Mouse (Mus musculus) gastrocnemius, postnatal 10 days (tissue): ENCODE measurements around the gene Medag. TPM values are rescaled to one million over a fixed set of nuclear protein-coding genes. Genes with fewer than 3 reads are reported as not detected.

ENCODE experiments used
- DNase-seq: peaks from one replicate; pipeline ENCODE4 v3.0.0; 2021; ENCODE audit warnings: mixed read lengths
- total RNA-seq, 2 experiments: library from RNA; stranded (reverse); gene quantifications; 2 replicates each; pipeline ENCODE4 v1.2.3; 2021

Gene Medag
- total RNA-seq, 2 experiments from 2014 or later: 19.6 to 21.6 TPM

- DNase-seq: no peak
These were observed 28.9 kb upstream of the Medag start for GRCm38 (mm10) chr5:149382601-149383000.

- no peak for DNase-seq
These were observed 26.2 kb upstream of the Medag start for GRCm38 (mm10) chr5:149385228-149385961.

- no peak for DNase-seq
These were observed 25.2 kb upstream of the Medag start for GRCm38 (mm10) chr5:149386294-149386850.

- no peak for DNase-seq
These were observed 22.6 kb upstream of the Medag start for GRCm38 (mm10) chr5:149388947-149389346.

- peak; percentile 37 for DNase-seq
These were observed 21.9 kb upstream of the Medag start for GRCm38 (mm10) chr5:149389548-149390211.

- no peak for DNase-seq
These were observed 19.8 kb upstream of the Medag start for GRCm38 (mm10) chr5:149391574-149392375.

- DNase-seq: no peak
These were observed 19.0 kb upstream of the Medag start for GRCm38 (mm10) chr5:149392420-149392988.

GRCm38 (mm10) chr5:149401446-149401975 is 10.0 kb upstream of the Medag start:
- no peak for DNase-seq

- no peak for DNase-seq
These were observed 9.5 kb upstream of the Medag start for GRCm38 (mm10) chr5:149402029-149402428.

GRCm38 (mm10) chr5:149403386-149403785 is 8.2 kb upstream of the Medag start:
- peak; percentile 34 for DNase-seq

GRCm38 (mm10) chr5:149404710-149405109 is 6.8 kb upstream of the Medag start:
- no peak for DNase-seq

GRCm38 (mm10) chr5:149406791-149407276 is 4.7 kb upstream of the Medag start:
- DNase-seq: no peak

GRCm38 (mm10) chr5:149409502-149409901 is 2.0 kb upstream of the Medag start:
- DNase-seq: no peak

- DNase-seq: no peak
These were observed 636 bp downstream of the Medag start for GRCm38 (mm10) chr5:149412194-149412575.

- no peak for DNase-seq
These were observed 1.1 kb downstream of the Medag start for GRCm38 (mm10) chr5:149412671-149413070.

- no peak for DNase-seq
These were observed 3.0 kb downstream of the Medag start for GRCm38 (mm10) chr5:149414369-149415167.

GRCm38 (mm10) chr5:149417381-149417780 is 5.8 kb downstream of the Medag start:
- DNase-seq: no peak

GRCm38 (mm10) chr5:149426525-149426924 is 15.0 kb downstream of the Medag start:
- DNase-seq: no peak

- no peak for DNase-seq
These were observed 15.9 kb downstream of the Medag start for GRCm38 (mm10) chr5:149427277-149428060.

GRCm38 (mm10) chr5:149428347-149428746 is 16.8 kb downstream of the Medag start:
- DNase-seq: no peak
